Mouse (Mus musculus): ENCODE measurements around the gene Plcl1.

GRCm38 (mm10) chr1:55763171-55763570, 357.4 kb downstream of the Plcl1 start:
- TF ChIP-seq CTCF (IDR thresholded peaks at IDR 0.05; ENCODE audit: control insufficient read depth, insufficient read depth, insufficient replicate concordance, low read depth, low read length): no peak
- no peak for TF ChIP-seq POLR2A (IDR thresholded peaks at IDR 0.05; ENCODE audit: control insufficient read depth, low read depth, low read length)

Measured in testis, adult 2 months (tissue).